Mouse (Mus musculus) embryonic facial prominence, embryonic 14.5 days (tissue): ENCODE data around the gene Fhit. TPM values are rescaled to one million over a fixed set of nuclear protein-coding genes. Genes with fewer than 3 reads are reported as not detected.

Source experiments
- ATAC-seq: fragments of 200-750 bp; cut with Nextera tagmentation; 2 replicates; pipeline ENCODE4 v1.8.0; 2017; ENCODE audit warnings: low read depth, moderate number of reproducible peaks, moderate TSS enrichment
- DNase-seq: peaks from one replicate; pipeline ENCODE4 v3.0.0-alpha.2; 2015; ENCODE audit warnings: low spot score
- H3K27ac ChIP-seq: fragments of 300-500 bp; sonication (generic); replicated peaks from 2 replicates; pipeline ENCODE4 v1.5.1; 2014; ENCODE audit warnings: low read depth, mild to moderate bottlenecking, low read length, moderate library complexity
- H3K27me3 ChIP-seq: fragments of 300-500 bp; sonication (generic); replicated peaks from 2 replicates; pipeline ENCODE4 v1.6.1; 2014; ENCODE audit warnings: low read length; ENCODE audit not compliant: control insufficient read depth, insufficient read depth
- H3K36me3 ChIP-seq: fragments of 300-500 bp; sonication (generic); 2 replicates; pipeline ENCODE4 v1.6.1; 2014; ENCODE audit warnings: low read length, mixed read lengths; ENCODE audit not compliant: control insufficient read depth, insufficient read depth
- H3K4me1 ChIP-seq: fragments of 300-500 bp; sonication (generic); 2 replicates; pipeline ENCODE4 v1.6.1; 2014; ENCODE audit warnings: antibody characterized with exemption, low read length; ENCODE audit not compliant: control insufficient read depth, insufficient read depth
- H3K4me2 ChIP-seq: fragments of 300-500 bp; sonication (generic); 2 replicates; pipeline ENCODE4 v1.6.1; 2014; ENCODE audit warnings: low read depth, mild to moderate bottlenecking, low read length, moderate library complexity, mixed read lengths
- H3K4me3 ChIP-seq: fragments of 300-500 bp; sonication (generic); 2 replicates; pipeline ENCODE4 v1.5.1; 2014; ENCODE audit warnings: low read depth, mild to moderate bottlenecking, low read length
- H3K9ac ChIP-seq: fragments of 300-500 bp; sonication (generic); 2 replicates; pipeline ENCODE4 v1.6.1; 2014; ENCODE audit warnings: low read depth, mild to moderate bottlenecking, low read length, moderate library complexity, mixed read lengths
- H3K9me3 ChIP-seq: fragments of 300-500 bp; sonication (generic); 2 replicates; pipeline ENCODE4 v1.6.1; 2016; ENCODE audit warnings: low read length; ENCODE audit not compliant: control insufficient read depth
- WGBS: fragments of 180-500 bp; shearing (Covaris S2); extraction: QIAGEN DNeasy Blood & Tissue Kit; methylation state at CpG from one replicate; pipeline ENCODE4 v1.1.7; 2014; 5-methylcytosine and 5-hydroxymethylcytosine counted together
- polyA plus RNA-seq: library from polyadenylated mRNA; unstranded; fragments of >200 nt; fragmentation: Nextera tagmentation; extraction: Ambion mirVana; gene quantifications from 2 replicates; pipeline ENCODE4 v1.2.1, GENCODE M21; 2014

The Fhit gene
- polyA plus RNA-seq, 1 experiment from 2014 or later = 8.1 TPM

- H3K27ac ChIP-seq = no peak overlapping the region
- 67% methylated on average over 2 of the region's 2 CpGs for WGBS
- ATAC-seq (no peak), DNase-seq (no peak)
- H3K4me3 ChIP-seq = no peak overlapping the region
- H3K9ac ChIP-seq = no peak overlapping the region
- H3K27me3 ChIP-seq = no peaks in the 10 kb centered on the region
- H3K4me1 ChIP-seq = no peaks in the 10 kb centered on the region
- no peaks in the 10 kb centered on the region for H3K9me3 ChIP-seq
- H3K4me2 ChIP-seq = no peak overlapping the region
- H3K36me3 ChIP-seq = no peaks in the 10 kb centered on the region
Observed at GRCm38 (mm10) chr14:9517651-9518050, 1644.2 kb downstream of the Fhit start.

- no peak overlapping the region for H3K9ac ChIP-seq
- no peaks in the 10 kb centered on the region for H3K4me1 ChIP-seq
- no peak overlapping the region for H3K27ac ChIP-seq
- H3K36me3 ChIP-seq = no peaks in the 10 kb centered on the region
- H3K27me3 ChIP-seq = no peaks in the 10 kb centered on the region
- no peaks in the 10 kb centered on the region for H3K9me3 ChIP-seq
- no peak overlapping the region for H3K4me2 ChIP-seq
- 75% methylated on average over 1 of the region's 1 CpGs for WGBS
- ATAC-seq (no peak), DNase-seq (no peak)
- no peak overlapping the region for H3K4me3 ChIP-seq
Observed at GRCm38 (mm10) chr14:9509678-9510077, 1652.2 kb downstream of the Fhit start.

Other genes with a start within 250 kb of the Fhit start
- gene Gm3839, start 194.7 kb upstream of the Fhit start, polyA plus RNA-seq = 1.7 TPM in 2 replicates